Mouse (Mus musculus) kidney, postnatal 14 days (tissue): ENCODE data around the gene Aff1.

Source experiments
- DNase-seq: peaks from one replicate; pipeline ENCODE4 v3.0.0; 2022; ENCODE audit warnings: mixed read lengths

The Aff1 gene

DNA sequence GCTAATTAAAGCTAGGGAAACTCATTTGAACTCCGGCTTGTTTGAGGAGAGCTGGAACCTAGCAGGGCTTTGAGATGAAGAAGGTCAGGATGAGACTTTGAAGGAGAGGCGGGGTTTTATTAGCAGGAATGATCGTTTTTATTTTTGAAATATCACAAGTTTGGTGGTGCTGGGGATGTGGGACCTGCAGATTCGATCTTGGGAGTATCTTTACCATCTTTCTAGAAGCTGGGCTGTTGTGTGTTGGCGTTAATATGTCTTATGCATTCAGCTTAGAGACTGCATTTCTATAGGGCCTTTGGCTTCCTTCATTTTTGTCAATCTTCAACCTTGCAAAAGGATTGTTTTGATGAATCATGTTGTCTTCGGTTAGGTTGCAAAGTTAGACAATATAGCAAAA, 1.9 kb downstream of the Aff1 start:
- DNase-seq = no peak

DNA sequence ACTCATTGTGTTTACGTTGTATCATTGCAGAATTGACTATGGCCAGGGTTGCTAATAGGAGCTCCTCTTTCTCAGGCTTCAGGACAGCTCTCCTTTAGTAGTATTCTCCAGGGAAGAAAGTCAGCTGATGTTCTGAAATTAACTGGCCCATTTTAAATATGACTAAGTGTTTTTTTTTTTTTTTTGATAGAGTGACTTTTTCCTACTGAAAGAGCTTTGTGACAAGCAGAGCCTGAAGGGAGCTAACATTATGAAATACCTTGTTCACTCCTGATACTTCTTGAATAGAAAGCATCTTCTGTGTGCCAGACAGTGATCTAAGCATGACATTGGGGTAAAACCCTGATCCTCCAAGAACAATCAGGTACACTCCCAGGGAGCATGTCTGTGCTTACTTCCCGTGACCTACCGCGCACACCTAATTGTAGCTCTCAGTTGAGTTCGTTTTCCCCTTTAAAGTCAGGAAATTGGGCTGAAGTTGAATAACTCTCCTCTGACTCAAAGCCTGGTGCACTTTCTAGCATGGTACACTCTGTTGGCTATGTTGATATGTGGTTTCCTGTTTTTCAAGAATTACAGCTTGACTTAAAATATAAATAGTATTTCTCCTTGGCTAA, 5.8 kb downstream of the Aff1 start:
- DNase-seq = no peak

DNA sequence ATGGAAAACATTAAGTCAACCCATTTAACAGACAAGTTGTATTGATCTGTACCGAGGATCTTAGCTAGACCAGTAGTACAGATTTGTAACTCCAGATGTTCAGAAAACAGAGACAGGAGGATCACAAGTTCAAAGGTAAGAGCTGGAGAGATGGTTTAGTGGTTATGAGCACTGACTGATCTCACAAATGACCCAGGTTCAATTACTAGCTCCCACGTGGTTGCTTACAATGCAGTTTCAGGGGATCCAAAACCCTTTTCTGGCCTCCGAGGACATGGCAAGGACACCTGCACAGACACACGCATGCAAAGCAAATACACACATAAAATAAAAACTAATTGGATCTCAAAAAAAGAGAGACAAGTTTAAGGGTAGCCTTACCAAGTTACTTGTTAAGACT, 6.4 kb downstream of the Aff1 start:
- no peak for DNase-seq

DNA sequence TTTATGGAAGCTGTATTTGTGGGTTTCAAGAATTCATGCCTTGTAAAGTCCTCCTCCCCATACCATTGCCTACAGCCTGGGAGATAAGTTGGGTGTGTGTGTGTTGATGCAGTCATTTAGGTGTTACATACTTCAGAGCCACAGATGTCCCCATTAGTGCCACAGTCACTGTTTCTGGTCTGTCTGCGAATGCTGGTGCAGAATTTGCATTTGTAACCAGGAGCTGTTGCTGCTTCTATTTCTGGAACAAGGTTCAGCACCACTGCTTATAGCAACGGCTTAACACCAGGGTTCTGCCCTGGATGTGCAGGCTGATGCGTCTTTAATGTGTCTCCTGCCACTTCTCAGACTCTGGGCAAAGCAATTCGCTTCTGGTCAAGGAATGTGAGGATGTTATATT, 7.4 kb downstream of the Aff1 start:
- no peak for DNase-seq

GRCm38 (mm10) chr5:103700661-103701060, 8.5 kb downstream of the Aff1 start:
- no peak for DNase-seq

DNA sequence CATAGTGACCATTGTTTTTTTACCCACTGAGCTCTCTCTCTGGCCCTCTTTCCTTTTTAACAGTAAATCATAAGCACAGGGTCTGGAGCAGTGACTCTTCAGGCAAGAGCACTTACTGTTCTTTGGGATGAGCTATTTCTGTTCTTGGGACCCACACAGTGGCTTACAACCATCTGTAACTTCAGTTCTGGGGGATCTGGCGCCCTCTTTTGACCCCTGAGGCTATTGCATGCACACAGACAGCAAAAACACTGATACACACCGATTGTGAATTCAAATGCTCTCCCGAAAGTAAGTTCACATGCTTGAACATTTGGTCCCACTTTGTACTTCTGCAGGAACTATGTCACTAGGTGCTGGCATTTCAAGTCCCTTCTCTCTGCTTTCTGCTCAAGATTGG, 9.3 kb downstream of the Aff1 start:
- DNase-seq = no peak

- DNase-seq = no peak
Measured at GRCm38 (mm10) chr5:103702527-103702926, 10.4 kb downstream of the Aff1 start.

- no peak for DNase-seq
Measured at GRCm38 (mm10) chr5:103705331-103705730, 13.2 kb downstream of the Aff1 start.

- DNase-seq = no peak
Measured at GRCm38 (mm10) chr5:103705874-103706273, 13.7 kb downstream of the Aff1 start.

- DNase-seq = no peak
Measured at GRCm38 (mm10) chr5:103709044-103709443, 16.9 kb downstream of the Aff1 start.

DNA sequence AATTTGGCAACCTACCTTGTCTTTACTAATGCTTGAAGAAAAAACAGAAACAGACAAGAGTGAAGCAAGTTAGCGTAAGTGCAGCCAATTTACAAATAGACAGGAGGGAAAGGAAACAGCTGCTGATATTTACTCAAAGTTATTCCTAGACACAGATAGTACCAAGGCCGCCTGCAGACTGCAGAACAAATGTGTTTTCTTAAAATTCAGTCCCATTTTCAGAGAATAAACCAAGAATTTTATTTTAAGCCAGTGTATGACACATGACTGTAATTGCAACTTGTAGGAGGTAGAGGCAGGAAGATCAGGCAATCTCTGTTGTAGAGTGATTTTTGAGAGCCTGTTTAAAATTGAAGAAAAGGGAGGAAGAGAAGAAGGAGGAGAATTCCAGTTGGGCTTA, 19.7 kb downstream of the Aff1 start:
- DNase-seq = no peak

- no peak for DNase-seq
Measured at GRCm38 (mm10) chr5:103713422-103713821, 21.2 kb downstream of the Aff1 start.

- DNase-seq = no peak
Measured at GRCm38 (mm10) chr5:103714943-103715342, 22.8 kb downstream of the Aff1 start.

DNA sequence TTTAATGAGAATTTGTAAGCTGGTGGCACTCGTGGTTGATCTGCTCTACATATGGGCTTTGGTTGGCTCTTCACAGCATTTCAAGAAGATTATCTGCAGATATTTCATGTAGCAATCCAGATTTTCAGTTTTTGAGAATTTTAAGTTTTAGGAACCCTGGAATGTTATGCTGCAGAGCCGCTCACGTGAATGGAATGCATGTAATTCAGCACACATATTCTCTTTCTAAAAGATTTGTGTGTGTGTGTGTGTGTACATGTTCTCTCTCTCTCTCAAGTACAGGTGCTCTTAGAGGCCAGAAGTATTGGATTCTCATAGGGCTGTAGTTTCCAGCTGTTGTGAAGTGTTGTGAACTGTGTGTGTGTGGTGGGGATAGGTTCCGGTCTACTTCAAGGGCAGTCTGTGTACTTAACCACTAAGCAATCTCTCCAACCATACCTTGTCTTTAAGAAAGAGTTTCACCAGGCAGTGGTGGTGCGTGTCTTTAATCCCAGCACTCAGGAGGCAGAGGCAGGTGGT, 24.7 kb downstream of the Aff1 start:
- DNase-seq = no peak

GRCm38 (mm10) chr5:103719131-103719530, 27.0 kb downstream of the Aff1 start:
- no peak for DNase-seq

- no peak for DNase-seq
Measured at GRCm38 (mm10) chr5:103719851-103720250, 27.7 kb downstream of the Aff1 start.

DNA sequence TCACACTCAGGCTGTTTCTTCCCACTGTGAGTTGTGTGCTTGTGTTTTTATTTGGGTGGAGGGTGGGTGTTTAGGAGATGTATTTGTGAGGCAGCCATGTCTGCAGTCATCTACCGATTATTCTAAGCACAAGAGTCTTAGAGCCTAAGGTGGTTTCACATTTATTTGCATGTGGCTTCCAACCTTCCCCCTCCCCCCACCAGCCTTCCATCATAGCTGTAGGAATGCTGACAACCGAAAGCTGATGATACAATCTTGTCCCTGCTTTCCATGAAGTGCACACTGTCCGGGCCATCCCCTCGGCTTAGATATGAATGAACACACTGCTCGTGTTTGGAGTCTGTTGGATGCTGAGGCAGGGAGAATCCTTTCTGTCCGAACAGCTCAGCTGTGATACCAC, 28.8 kb downstream of the Aff1 start:
- DNase-seq = no peak

DNA sequence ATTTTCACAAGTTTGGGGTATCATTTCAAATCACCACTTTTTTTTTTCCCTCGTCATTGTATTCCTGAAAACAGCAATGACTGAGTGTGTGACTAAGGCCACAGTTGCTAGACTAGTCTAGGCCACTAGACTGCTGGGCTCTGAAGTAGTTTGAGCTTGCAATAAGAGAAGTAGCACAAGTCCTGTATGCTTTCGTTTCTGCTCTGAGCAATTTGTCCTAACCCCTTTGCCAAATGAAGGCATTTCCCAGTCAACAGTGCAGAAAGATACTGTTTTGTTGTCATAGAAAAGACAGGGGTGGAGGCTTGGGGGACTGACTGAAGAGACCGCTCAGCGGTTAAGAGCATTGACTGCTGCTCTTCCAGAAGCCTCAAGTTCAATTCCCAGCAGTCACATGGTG, 29.3 kb downstream of the Aff1 start:
- DNase-seq = no peak

GRCm38 (mm10) chr5:103722721-103723120, 30.5 kb downstream of the Aff1 start:
- no peak for DNase-seq

- no peak for DNase-seq
Measured at GRCm38 (mm10) chr5:103724384-103724783, 32.2 kb downstream of the Aff1 start.

DNA sequence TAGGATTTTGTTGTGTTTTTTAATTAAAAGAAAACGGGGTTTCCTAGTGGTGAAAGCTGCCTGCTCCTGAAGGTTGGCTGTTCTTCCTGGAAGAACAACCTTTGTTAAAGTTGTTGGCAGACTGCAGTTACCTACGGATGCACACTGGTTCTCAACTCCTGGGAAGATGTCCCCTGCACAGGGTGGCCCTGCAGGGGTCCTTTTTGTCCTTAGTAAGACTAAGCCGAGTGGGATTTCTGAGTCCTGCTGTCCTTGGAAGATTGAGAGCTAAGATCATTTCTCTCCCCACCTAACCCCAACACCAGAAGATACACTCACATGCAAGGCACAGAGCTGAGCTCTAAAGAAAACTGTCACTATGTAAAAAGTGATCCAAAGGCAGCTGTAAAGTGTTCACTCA, 32.6 kb downstream of the Aff1 start:
- DNase-seq = no peak

GRCm38 (mm10) chr5:103725268-103726149, 33.3 kb downstream of the Aff1 start:
- no peak for DNase-seq

DNA sequence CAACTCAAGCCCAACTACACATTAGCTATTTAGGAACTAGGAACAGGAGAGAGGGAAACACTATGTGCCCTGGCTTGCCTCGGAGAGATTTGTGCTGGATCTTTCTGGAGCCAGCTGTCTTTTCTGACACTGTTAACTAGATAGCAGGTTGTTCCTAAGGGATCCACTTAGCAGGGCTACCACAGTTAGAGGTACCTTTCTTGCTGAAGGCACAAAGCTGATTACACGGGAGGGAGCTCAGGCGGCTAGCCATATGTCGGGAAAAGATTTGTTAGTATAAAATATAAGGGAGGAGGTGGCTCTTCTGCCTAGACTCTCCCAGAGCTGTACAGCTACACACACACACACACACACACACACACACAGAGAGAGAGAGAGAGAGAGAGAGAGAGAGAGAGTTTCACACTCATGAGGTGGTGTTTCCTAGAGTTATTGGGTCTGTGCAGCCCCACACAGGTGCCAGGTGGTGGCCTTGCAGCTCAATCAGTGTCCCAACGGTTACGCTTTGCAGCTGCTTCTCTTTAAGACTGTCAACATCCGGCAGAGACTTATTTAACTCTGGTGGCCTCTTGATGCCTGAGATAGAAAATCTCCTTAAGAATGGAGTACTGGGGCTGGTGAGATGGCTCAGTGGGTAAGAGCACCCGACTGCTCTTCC, 34.2 kb downstream of the Aff1 start:
- no peak for DNase-seq
